Mouse (Mus musculus): ENCODE results near the gene Meox2. TPM values are rescaled to one million over a fixed set of nuclear protein-coding genes. Genes with fewer than 3 reads are reported as not detected.

The Meox2 gene
- polyA plus RNA-seq, 1 experiment from 2014 or later = 0.08 TPM

Other genes starting within 250 kb of the Meox2 start
- 0.63 and 0.79 TPM in 2 replicates for gene Agmo, start 133.1 kb downstream of the Meox2 start, polyA plus RNA-seq (2015; fragmentation: Nextera tagmentation; extraction: Ambion mirVana)